Mouse (Mus musculus) frontal cortex, adult (tissue): ENCODE results near the gene Ifrd2.

Source experiments
- ATAC-seq: cut with Nextera tagmentation; 2 replicates; pipeline ENCODE4 v1.9.2; 2017; ENCODE audit warnings: mild to moderate bottlenecking, moderate library complexity, mixed read lengths; ENCODE audit not compliant: low TSS enrichment

The Ifrd2 gene

DNA sequence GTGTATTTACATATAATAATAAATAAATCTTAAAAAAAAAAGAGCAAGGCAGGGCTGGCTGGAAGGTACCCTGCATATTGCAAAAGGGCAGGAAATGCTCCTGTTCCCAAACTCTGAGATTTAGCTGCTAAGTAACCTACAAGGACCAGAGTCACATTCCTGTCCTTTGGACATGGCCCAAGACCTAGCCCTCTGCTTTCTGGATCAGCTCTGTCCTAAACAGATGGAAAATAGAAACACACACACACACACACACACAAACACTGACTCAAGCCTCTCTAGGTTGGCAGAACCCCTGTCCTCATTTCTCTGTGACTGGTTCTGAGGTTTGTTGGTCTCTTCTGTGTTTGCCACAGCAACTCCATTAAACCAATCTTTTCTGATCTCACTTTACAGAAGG is 33.5 kb downstream of the Ifrd2 start:
- ATAC-seq: no peak

DNA sequence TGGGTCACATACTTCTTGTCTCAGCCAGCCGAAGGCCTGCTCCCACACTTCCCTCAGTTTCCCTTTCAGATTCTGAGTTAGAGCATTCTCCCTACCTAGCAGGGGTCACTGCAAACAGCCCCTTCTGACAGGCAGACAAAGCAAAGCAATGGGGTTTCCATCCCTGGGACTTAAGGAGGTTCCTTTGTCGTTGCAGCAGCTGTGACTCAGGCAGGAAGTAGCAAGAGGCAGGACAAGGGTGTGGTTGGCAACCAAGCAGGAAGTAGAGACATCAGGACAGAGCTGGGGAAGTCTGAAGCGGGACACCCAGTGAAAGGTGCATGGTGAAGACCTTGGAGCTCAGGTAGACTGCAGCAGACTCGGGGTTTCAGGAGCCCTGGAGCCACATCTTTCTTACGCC is 37.1 kb downstream of the Ifrd2 start:
- ATAC-seq: no peak

DNA sequence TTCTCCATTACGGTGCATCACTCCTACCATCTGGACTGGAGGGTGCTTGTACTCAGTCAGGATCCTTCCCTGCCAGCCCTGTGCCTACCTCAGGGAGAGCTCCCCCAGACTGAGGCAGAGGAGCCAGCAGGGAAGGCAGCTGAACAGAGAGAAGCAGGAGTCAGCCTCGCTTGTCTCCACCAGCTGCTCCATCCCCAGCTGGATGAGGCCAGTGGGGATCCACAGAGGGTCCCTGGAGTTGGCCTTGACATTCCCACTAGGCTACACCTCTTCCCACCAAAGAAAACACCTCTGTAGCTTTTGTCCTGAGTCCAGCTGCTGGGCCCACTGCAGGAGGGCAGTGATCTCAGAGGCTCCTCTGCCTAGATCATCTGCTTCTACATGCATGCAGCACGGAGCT is 37.5 kb downstream of the Ifrd2 start:
- ATAC-seq: 0 out of 2 replicates have a peak, but pooled peaks have one; percentile 24

DNA sequence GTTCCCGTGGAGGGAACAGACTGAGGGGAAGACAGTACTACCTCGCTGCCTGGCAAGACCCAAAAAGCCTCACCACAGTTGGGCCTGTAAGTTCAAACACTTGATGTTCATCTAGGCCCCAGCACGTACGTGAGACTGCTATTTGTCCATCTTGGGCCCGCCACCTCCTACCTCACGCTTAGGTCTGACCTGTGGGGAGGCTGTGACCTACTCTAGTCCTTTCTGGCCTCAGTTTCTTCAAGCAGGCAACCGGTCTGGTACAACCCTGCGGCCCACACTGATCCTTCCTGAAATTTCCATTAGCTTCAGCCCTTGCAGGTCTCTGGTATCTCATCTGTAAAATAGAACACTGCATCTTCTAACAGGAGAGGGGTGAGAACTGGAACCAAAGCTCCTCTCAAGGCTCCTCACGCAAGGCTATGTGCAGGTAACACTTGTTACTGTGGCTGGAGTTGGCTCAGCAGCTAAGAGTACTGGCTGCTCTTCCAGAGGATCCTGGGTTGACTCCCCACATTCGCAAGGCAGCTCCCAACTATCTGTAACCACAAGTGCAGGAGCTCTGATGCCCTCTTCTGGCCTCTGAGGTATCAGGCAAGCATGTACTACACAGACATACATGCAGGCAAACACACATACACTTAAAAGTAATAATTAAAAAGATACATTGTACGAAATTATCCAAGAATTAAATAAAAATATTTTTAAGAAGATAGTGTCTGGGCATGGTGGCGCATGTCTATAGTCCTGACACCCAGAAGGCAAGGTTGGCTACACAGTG is 38.1 kb downstream of the Ifrd2 start:
- no peak for ATAC-seq

DNA sequence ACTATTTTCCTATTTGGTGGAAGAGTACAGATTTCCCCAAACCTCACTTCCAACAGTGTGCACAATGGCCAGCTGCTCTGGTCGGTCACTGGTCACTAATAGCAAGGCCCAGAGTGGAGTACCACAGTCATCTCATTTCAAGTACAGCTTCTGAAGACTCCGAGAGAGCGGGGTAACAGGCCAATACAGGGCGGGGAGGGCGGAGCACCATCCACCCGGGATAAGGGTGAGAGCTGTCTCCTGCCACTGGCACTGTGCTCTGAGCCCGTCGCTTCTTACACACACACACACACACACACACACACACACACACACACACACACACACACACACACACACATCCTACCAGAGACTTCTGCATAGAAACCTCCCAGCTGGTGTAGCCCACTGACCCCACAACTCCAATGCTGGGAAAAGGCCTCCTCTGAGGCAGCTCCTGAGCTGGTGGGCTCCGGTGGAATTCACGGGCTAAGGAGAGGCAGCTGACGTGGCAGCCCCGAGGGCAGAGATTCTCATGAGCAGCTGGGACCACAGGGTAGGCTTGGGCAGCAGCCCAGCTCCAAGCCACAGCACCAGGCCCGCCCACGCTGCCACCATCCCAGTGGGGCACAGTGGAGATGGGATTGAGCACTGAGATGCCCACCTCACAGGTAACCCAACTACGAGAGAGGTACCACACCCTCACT is 38.9 kb downstream of the Ifrd2 start:
- ATAC-seq: peak; percentile 11; the same call in 1 of the 2 replicates

DNA sequence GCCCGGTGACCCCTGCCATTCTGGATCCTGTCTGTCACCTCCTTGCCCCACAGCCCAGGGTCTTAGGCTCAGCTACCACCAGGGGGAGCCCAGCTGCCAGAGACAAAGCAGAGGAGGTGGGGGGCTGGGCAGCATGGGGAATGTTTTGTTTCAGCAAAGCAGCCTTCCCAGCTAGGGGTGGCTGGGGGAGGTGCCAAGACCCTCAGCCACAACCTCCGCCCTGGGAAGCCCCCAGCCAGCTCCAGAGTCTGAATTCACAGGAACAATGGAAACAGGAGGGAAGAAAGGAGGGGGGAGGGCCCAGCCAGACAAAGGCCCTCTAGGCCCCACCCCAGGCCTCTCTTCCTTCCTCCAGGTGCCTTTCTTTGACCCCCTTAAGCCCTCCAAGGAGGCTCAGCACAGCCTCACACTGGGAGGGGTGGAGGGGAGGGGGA is 39.4 kb downstream of the Ifrd2 start:
- peak; percentile 22; the same call in 1 of the 2 replicates for ATAC-seq

DNA sequence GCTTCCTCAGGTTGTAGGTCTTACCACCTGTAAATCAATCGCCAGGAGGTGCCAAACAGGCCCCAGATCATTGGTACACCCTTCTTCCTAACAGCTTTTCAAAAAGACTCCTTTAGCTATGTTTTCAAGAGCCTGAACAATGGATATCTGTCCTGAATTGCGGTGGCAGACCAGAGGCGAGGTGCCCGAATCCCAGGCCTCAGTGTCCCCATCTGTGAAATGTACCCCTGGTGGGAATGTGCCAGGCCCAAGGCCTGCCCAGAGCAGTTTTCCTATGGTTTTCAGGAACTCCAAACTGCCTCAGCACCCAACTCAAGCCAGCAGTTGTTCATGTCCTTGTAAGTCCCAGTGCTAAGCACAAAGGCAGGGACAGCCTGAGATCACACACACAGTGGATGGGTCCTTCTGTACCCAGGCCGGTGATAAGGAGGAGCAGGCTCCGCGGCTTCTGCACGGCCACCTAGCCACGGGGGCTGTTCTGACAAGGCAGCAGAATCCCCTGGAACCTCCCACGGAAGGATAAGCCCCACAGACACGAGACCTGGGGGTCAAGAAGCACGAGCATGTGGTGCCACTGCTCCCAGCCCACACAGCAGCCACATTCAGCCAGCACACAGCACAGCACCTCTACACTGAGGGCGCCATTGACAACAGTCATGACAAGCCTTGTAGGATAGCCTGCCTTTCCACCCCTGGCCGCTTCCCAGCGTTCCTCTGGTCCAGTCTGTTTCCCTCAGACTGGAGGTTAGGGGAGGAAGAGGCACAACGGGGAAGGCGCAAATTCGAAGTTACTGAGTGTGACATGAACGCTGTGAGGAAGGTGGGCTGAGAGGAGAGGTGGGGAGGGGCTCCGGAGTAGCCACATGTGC is 40.2 kb downstream of the Ifrd2 start:
- no peak for ATAC-seq

DNA sequence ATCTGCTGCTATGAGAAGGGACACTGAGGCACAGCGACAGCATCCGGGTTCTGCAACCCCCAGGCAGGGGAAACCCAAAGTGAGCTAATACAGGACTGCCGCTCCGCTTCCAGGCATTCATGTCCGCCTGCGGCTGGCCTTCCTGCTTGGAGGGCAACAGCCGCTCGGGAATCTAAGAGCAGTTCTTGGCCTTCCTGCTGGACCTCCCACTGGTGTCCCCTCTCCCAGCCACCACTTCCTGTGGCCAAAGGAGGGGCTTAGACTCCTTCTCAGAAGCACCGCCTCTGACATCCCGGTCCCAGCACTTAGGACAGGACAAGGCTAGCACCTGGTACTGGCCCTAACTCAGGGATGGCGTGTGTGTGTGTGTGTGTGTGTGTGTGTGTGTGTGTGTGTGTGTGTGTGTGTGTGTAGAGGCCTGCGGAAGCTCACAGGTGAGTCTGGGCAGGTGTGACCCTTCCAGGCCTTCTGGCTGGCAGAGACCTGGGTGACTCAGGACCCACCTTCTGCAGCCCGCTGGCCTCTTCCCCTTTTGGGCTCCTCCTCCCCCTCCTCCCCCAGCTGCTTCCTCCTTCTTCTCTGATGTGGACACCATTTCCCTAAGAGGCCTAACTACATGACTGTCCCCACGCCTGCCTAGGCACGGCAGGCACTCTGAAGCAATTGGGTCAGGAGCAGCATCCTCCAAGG is 41.4 kb downstream of the Ifrd2 start:
- ATAC-seq: no peak

DNA sequence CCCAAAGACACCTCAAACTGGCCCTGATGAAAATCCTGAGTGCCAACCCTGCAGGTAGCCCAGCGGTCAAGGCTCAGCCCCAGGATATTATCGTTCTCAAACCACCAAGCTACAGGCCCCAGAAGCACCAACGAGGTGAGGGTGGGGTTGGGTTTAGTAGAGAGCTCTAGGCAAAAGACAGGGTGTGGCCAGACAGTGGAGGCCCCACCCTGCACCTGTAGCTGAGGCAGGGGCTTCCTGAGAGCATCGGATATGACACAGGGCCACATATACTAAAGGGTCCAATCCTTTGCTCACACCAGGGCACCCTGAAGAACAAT is 41.9 kb downstream of the Ifrd2 start:
- ATAC-seq: no peak

DNA sequence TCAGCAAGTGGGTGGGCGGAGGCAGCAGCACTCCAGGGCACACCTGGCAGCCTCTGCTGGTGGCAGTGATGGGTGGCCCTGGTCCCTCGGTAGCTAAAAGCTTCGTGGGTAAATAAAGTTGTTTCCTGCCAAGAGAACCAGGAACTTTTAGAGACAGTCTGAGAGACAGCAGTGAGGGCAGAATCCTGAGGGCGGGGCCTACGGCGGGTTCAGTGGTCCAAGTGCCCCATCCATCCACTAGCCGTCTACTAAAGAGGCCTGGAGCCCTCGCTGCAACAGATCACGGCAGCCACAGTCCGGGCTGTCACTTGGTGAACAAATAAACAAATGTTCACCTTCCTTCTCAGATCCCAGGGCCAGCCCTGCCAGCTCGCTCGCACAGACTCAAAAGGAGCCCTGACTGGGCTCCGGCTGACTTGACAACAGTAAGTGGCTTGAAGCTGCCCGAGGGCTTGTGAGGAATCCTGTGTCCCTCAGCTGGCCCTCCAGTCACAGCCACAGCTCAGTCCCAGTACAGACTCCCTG is 42.5 kb downstream of the Ifrd2 start:
- no peak for ATAC-seq

DNA sequence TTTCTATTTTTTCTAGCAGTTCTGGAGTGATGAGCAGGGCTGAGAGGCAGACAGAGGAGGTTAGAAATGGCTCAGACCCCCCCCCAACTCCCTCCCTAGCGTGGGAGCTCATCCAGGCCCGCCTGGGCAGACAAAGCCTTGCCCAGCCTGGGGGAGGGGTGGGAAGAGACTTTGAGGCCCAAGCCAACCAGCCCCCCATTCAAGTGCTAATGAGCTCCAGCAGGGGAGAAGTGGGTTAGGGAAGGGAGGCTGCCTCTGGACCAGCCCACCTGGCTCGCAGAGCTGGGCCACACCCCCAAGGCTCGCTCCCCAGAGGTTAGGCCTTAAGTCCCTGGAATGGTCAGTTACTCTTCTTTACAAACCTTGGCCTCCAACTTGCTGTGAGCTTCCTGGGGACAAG is 43.1 kb downstream of the Ifrd2 start:
- ATAC-seq: no peak

DNA sequence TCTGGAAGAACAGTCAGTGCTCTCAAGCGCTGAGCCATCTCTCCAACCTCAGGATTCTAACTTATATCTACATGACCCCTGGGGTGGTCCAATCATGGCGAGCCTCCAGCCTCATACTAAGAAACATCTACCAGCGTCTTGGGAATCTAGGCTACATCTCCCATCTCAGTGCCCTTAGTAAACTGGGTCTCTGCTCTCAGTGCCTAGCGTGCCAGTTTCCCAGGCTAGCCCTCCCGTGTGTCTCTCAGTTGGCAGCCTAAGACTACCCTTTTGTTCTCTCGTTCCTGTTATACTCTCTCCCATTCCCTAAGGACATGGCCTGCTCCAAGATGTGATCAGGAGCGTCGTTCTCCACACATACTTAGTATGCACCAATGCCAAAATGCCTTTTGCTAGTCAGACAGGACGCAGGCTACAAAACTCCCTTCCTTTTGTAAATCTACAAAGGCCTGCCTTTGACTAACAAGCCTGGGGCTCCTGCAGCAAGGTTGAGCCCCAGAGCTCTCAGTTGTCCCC is 43.9 kb downstream of the Ifrd2 start:
- ATAC-seq: no peak

DNA sequence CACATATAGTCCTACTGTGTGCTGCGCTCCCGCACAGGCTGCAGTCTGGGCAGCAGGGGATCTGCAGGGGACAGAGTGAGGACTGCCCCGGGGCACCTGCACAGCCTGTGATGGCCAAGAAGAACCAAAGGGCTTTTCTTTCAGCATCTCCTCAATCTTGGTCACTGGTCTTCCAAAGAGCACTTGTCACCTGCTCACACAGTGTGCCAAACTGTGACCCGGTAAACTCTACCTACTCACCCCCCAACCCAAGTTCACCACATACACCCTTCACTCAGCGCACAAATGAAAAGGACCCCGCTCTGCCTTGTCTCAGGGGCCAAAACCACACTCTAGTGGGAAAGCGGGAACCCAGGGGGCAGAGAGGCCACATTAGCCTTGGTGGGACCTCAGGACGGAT is 44.4 kb downstream of the Ifrd2 start:
- no peak for ATAC-seq

DNA sequence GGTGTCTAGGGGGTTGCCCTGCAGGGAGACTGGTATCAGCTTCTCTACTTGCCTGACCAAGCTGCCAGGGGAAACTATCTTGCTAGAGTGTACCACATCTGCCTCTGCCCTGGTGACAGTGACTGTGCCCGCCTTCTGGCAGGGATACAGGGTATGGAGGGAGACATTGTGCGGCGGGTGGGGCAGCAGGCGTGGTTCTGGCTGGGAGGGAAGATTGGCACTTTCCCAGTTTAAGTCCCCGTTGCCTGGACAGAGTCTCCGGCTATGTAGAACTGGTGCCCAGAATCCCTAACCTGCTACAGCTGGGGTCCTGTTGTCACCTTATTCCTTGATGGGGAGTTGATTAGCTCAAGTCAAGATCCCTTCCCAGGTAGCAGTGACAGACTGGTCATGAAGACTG is 45.0 kb downstream of the Ifrd2 start:
- ATAC-seq: no peak

DNA sequence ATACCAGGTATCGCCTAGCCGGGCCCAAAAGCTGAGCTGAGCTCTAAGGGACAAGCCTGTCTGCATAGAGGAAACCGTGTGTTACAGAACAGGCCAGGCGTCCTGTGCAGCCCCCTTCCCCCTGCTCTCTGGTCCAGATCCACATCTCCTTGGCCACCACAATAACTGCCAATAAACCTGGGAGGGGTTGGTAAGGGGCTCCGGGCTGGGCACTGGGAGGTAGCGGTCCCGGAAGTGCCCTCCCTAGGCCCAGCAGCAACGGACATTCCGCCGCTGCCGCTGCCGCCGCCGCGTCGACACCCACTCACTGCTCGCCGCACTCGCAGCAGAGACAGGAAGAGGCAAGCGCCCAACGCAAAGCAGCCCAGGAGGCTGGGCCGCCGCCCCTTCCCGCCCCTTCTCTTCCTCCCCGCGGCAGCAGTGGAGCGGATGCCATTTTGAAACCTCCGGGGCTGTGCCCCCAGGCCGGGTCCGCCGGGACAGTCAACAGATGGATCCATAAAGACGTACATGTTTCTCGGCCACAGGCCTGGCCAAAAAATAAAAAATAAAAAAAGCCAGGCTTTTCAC is 45.7 kb downstream of the Ifrd2 start:
- peak; percentile 51 for ATAC-seq

DNA sequence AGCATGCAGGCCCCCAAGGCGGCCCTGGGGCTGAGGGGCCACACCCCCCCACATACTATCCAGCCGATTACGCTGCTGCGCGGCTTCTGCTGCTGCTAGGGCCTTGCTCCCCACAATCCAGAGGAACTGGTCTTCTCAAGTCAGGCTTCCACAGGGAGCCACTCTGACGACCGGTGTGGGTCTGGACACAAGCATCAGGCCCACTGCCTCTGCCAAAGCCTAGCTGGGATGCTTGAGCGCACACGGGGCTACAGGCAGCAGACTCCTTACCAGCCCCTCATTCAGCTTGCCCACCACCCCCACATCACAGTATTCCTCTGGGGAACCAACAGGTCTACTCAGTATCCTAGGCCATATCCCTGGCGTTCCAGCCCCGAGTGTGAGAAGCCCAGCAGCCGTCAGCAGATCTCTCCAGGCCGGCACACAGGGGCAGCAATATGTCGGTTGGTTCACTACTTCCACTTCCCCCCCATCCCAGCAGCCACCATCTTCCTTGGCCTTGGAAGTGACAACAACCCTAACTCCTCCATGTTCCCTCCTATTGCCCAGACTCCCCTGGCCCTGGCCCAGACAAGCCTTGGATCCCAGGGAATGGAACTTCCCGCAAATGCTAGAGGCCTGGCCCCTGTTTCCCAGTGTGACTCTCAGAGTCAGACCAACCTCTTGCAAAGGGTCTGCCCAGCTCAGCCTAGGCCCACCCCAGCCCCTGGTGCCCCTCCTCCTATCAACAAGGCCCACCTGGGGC is 46.4 kb downstream of the Ifrd2 start:
- ATAC-seq: peak; percentile 5; the same call in 1 of the 2 replicates

DNA sequence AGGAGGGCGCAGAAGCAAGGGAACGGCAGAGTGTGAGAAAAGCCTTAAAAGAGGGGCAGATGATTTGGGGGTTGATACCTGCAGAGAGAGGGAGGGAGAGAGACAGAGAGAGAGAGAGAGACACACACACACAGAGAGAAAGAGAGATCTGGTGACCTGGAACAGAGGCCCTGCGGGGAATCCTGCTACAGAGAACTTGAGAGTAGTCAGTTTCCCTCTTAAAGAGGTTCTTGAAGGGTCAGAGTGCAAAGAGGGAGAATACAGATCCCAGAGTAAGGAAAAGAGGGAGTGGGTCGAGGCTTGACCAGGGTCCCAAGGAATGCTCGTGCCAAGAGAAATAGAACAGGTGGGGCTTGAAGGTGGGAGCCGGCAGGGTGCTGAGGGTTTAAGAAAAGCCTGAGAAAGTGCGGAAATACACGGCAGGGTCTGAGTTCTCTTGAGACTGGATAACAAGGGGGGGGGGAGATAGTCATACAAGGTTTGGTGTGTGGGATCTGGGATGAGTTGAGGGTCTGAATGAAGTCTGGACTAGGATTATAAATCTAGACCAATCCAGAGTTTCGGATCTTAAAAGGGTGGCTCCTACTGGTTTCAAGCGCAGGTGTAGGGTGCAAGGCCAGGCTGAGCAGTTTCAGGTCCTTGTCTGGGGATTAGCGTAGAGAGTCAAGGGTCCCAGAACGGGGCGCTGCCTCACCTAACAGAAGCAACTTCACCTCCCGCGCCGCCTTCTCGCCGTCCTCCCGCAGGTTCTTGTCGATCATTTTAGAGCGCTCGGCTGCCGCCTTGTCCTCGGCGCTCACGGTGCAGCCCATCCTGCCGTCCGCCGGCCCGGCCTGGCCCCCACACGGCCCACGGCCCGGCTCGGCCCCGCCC is 47.2 kb downstream of the Ifrd2 start:
- no peak for ATAC-seq

DNA sequence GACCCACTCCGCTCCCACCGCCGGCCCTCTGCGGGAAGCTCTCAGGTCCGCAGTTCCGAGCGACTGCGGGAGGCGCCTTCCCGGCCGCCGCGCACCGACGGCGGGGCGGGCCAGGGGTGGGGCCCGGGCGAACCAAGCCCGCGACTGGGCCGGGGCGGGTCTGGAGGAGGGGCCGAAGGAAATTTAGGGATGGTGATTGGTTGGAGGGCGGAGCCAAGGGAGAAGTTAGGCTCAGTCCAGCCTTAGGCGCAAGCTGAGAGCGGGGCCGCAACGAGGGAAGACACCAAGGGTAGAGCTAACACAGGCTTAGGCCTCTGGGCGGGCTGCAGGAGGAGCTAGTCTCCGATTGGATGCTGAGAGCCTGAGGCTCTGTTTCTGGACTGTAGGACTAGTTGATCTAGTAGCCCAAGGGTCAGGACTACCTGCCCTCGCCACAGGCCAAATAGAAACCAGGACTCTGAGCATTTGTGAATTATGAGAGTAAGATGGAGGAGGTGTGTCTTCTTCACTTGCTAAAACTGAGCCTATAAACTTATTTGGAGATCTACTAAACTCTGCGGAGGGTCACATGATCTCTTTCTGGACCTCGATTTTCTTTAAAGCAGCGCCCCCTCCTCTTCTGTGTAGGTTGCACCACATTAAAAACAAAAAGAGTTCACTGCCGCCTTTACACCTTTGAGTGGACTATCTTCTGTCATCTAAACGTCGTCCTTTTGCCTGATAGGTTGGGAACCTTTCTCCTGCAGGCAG is 48.0 kb downstream of the Ifrd2 start, which contains the start of gene Gnai2:
TSS of gene Gnai2 (minus strand) at position 89 of the 750 bp plus-strand sequence.
- peak; percentile 86 for ATAC-seq

DNA sequence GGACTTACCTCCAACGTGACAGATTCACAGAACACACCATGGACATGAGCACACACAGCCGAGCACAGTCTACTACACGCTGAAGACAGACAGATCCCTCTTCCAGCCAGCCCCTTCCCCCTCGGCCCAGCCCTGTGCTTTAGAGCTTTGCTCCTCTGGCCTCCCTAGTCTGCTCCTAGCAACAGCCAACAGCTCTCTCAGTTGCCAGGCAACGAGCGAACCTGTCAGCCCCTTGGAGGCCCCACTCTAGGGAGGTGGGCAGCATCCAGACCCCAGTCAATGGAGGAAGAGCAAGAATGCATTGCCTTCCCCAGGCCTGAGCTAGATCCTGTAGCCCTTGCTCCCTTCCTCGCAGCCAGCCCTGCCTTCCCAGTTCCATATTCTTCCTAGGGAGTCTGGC is 49.6 kb downstream of the Ifrd2 start:
- ATAC-seq: no peak
